Mouse (Mus musculus) megakaryocyte, embryonic 14.5 days (primary cell): ENCODE measurements around the gene Tbc1d10c. TPM values are rescaled to one million over a fixed set of nuclear protein-coding genes. Genes with fewer than 3 reads are reported as not detected.
"Not testable (repeated sequence)": the region's sequence is repeated elsewhere in the genome, so short reads cannot be mapped to it uniquely, and the experiment has no call there.

ENCODE experiments used
- H3K27me3 ChIP-seq: replicated peaks from 2 replicates; pipeline ENCODE3; 2012; ENCODE audit warnings: inconsistent platforms
- H3K36me3 ChIP-seq: replicated peaks from 2 replicates; pipeline ENCODE3; 2012; ENCODE audit warnings: low read length, inconsistent platforms, mixed read lengths
- H3K4me1 ChIP-seq: 2 replicates; pipeline ENCODE4 v1.6.1; 2012; ENCODE audit warnings: inconsistent platforms
- H3K4me3 ChIP-seq: replicated peaks from 2 replicates; pipeline ENCODE3; 2012; ENCODE audit warnings: moderate library complexity, mild to moderate bottlenecking, inconsistent platforms
- H3K9me3 ChIP-seq: 2 replicates; pipeline ENCODE4 v1.6.1; 2012; ENCODE audit warnings: inconsistent platforms
- FLI1 ChIP-seq: IDR thresholded peaks from 2 replicates; pipeline ENCODE4 v1.6.1; 2012; ENCODE audit warnings: low read length, inconsistent platforms, mixed read lengths
- GATA1 ChIP-seq: IDR thresholded peaks from 3 replicates; pipeline ENCODE4 v1.6.1; 2012; ENCODE audit warnings: mixed read lengths, low read length, inconsistent platforms, borderline replicate concordance
- polyA plus RNA-seq: library from polyadenylated mRNA; stranded (reverse); fragments of >175 nt; gene quantifications from 2 replicates; pipeline ENCODE4 v1.2.3, GENCODE M21; 2012; ENCODE audit warnings: low replicate concordance; ENCODE audit not compliant: insufficient read depth

Gene Tbc1d10c
- polyA plus RNA-seq, 1 experiment: 31.5 TPM

- Histone ChIP-seq H3K36me3 (peaks cover 28% of the 10 kb centered on the region), H3K4me3 (no peak overlapping the region), H3K4me1 (peaks cover 79% of the 10 kb centered on the region), H3K9me3 (no peaks in the 10 kb centered on the region; the same call in 1 of the 2 replicates), H3K27me3 (peaks cover 15% of the 10 kb centered on the region)
- TF ChIP-seq GATA1: no peak
- TF ChIP-seq FLI1: no peak
Measured at GRCm38 (mm10) chr19:4146366-4147021, 44.6 kb downstream of the Tbc1d10c start.

DNA sequence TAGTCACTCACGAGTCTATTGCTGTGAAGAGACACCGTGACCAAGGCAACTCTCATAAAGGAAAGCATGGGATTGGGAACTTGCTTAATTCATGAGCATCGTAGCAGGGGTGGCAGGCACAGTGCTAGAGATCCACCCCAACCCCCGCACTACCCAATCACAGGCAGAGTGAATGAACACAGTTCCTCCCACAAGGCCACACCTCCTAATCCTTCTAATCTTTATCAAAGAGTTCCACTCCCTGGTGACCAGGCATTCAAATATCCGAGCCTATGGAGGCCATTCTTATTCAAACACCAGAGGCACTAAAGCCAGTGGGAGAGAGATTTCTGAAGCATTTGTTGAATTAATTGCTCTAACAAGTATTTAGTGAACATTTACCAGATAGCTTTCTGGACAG lies 45.1 kb downstream of the Tbc1d10c start:
- H3K9me3 ChIP-seq: no peaks in the 10 kb centered on the region; the same call in 1 of the 2 replicates
- H3K27me3 ChIP-seq: peaks cover 20% of the 10 kb centered on the region
- TF ChIP-seq GATA1 (no peak), FLI1 (no peak)
- H3K4me3 ChIP-seq: no peak overlapping the region
- H3K36me3 ChIP-seq: peaks cover 22% of the 10 kb centered on the region
- H3K4me1 ChIP-seq: peaks cover 73% of the 10 kb centered on the region

DNA sequence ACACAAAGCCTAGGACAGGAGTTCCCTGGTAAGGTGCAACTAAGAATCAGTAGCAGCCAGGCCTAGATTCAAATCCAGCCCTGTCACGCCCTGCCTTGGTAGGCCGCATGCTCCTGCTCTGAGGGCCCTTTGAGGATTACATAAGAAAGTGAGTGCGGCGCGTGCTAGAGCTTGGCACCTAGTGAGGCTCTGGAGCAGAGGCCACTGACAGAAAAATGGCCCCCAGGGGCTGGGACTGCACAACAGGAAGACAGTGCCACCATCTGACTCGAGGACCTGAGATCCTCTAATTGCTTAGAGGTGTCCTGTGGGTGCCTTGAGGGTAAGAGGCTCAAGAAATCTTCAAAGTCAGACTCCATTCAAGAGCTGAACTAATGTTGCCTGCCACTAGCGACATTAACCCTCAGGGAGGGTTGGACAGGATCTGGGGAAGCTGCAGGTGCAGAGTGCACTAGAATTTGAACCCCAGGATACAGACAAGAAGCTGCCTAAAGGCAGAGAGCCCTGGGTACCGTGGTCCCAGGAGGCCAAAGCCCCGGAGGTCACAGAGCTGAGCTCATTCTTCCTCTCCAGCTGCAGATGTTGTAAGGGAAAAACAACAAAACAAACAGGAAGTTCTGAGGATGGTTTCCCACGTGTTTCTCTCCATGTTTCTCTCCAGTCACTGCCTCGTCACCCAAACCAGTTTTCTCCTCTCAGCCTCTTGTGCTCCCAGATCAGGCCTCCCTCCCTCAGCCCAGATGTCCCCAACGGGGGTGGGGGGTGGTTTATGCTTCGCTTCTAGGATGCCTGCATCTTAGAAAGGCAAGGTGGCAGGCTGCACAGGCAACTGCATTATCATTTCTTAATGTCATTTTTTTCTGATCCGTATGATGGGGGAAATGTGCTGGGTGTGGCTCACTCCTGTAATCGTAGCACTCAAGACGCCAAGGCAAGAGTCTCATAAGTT lies 46.3 kb downstream of the Tbc1d10c start:
- Histone ChIP-seq H3K4me3 (no peak overlapping the region), H3K4me1 (peaks cover 69% of the 10 kb centered on the region), H3K27me3 (peaks cover 30% of the 10 kb centered on the region)

DNA sequence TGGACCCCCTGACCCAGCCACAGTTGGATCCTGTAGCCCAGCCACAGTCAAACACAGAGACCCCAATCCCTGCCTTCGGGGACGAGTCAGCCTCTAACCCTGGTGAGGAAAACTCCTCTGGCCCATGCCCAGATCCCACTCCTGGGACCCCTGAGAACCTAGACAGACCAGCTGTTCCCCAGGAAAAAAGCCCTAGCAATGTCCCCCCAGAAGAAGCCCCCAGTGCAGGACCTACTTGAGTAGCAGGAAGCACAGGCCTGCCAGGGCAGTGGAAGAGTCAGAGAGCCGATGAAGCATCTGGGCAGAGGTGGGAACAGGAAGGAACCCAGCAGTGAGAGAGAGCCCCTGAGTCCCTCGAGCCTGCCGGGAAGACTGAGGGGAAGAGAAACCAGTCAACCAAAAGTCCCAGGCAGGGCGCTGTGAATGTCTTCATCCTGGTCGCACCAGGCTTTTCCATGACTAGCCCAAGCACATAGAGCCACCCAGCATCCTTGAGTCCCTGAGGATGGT lies 47.3 kb downstream of the Tbc1d10c start, which contains the start of gene Cabp4:
Gene Cabp4 (minus strand): TSS at position 275 of the 510 bp plus-strand sequence.
- Histone ChIP-seq H3K9me3 (no peaks in the 10 kb centered on the region; the same call in 1 of the 2 replicates), H3K4me1 (peaks cover 68% of the 10 kb centered on the region), H3K36me3 (peaks cover 2% of the 10 kb centered on the region), H3K4me3 (no peak within 1 kb of the TSS), H3K27me3 (peaks cover 35% of the 10 kb centered on the region)
- TF ChIP-seq FLI1 (no peak), GATA1 (no peak)

More for the DNA sequence above, 46.3 kb downstream of the Tbc1d10c start:
- TF ChIP-seq FLI1: no peak
- no peak for TF ChIP-seq GATA1
- no peaks in the 10 kb centered on the region; the same call in 1 of the 2 replicates for H3K9me3 ChIP-seq
- peaks cover 11% of the 10 kb centered on the region for H3K36me3 ChIP-seq

GRCm38 (mm10) chr19:4142416-4143173 lies 48.5 kb downstream of the Tbc1d10c start:
- Histone ChIP-seq H3K9me3 (no peaks in the 10 kb centered on the region; the same call in 1 of the 2 replicates), H3K27me3 (peaks cover 40% of the 10 kb centered on the region), H3K36me3 (peaks cover 2% of the 10 kb centered on the region), H3K4me1 (peaks cover 69% of the 10 kb centered on the region), H3K4me3 (no peak overlapping the region)
- no peak for TF ChIP-seq GATA1
- TF ChIP-seq FLI1: no peak

DNA sequence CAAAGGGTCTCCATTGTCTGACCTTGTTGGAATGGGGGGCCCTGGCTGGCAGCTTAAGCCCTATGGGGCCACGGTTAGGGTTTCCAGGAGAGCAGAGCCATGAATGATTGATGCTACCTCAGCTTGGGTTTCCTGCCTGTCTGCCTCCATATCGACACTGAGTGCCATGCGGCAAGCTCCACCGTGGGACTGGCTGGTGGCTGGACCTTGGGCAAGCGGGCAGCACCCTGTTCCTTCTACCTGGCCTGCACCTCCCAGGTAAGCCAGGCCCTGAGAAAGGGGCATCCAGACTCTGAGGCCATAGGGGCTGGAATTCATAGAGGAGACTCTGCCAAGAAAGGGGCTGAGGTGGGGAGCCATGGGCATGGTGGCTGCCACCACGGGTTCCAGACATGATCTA lies 50.9 kb downstream of the Tbc1d10c start:
- TF ChIP-seq GATA1 (no peak), FLI1 (no peak)
- H3K4me1 ChIP-seq: peaks cover 65% of the 10 kb centered on the region
- H3K4me3 ChIP-seq: no peak overlapping the region
- H3K36me3 ChIP-seq: no peaks in the 10 kb centered on the region
- peaks cover 42% of the 10 kb centered on the region for H3K27me3 ChIP-seq
- H3K9me3 ChIP-seq: no peaks in the 10 kb centered on the region

DNA sequence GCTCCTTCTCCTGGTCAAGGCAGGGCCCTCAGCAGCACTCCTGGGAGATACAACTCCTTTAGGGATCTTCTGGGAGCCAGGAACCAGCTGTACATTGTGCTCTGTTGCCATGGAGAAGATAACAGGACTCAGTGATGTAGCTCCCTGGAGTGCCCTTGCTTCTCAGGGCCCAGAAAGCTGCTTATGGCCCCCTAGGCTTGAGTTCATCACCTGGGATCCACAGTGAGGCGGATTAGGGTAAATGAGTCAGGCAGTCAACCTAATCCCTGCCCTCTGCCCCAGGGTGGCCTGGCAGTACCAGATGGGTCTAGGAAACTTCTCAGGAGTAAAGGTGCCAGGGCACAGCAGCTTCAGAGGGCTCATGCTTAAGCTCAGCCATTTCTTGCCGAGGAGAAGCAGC lies 51.6 kb downstream of the Tbc1d10c start, which contains the start of gene Gpr152:
Gene Gpr152 (plus strand): TSS at position 342 of the 400 bp plus-strand sequence.
- Histone ChIP-seq H3K27me3 (peaks cover 42% of the 10 kb centered on the region), H3K4me3 (no peak within 1 kb of the TSS), H3K36me3 (no peaks in the 10 kb centered on the region), H3K9me3 (no peaks in the 10 kb centered on the region), H3K4me1 (peaks cover 61% of the 10 kb centered on the region)
- no peak for TF ChIP-seq FLI1
- no peak for TF ChIP-seq GATA1

- TF ChIP-seq FLI1 (no peak), GATA1 (no peak)
- Histone ChIP-seq H3K27me3 (peaks cover 36% of the 10 kb centered on the region), H3K9me3 (no peaks in the 10 kb centered on the region), H3K4me1 (peaks cover 48% of the 10 kb centered on the region), H3K36me3 (peaks cover 6% of the 10 kb centered on the region), H3K4me3 (no peak overlapping the region)
Measured at GRCm38 (mm10) chr19:4137913-4138312, 53.2 kb downstream of the Tbc1d10c start.

DNA sequence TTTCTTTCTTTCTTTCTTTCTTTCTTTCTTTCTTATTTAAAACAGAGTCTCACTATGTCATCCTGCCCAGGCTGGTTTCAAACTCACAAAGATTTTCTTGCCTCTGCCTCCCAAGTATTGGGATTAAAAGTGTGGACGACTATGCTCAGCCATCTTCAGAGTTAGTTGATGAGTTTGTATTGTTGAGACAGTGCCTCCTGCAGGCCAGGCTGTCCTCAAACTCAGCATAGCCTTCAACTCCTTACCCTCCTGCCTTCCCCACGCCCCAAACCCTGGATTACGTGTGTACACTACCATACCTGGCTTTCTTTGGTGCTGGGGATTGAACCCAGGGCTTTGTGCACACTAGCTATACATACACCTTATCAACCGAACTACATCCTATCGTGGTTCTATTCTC lies 54.6 kb downstream of the Tbc1d10c start:
- Histone ChIP-seq H3K27me3 (peaks cover 27% of the 10 kb centered on the region), H3K9me3 (no peaks in the 10 kb centered on the region), H3K36me3 (peaks cover 21% of the 10 kb centered on the region), H3K4me3 (no peak overlapping the region), H3K4me1 (peaks cover 43% of the 10 kb centered on the region)
- TF ChIP-seq FLI1: no peak
- TF ChIP-seq GATA1: no peak

DNA sequence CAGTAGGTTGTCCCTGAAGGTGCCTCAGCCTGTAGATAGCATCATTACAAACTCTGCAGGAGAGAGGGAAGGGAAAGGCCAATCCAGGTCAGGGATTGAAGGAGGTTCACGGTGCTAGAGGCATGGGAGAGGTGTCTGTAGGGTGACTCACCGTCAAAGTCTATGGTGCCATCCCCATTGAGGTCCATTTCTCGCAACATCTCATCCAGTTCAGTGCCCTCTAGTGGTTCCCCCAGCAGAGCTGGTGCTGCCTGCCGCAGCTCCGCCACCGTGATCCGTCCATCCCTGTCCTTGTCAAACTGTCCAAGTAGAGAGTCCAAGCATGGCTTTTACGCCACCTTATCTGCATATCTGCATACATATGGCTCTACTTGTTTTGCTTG lies 55.1 kb downstream of the Tbc1d10c start:
- not testable (repeated sequence) for H3K9me3 ChIP-seq
- H3K4me3 ChIP-seq: peak overlapping the region; percentile 75
- peaks cover 43% of the 10 kb centered on the region for H3K4me1 ChIP-seq
- peaks cover 22% of the 10 kb centered on the region for H3K27me3 ChIP-seq
- H3K36me3 ChIP-seq: peaks cover 26% of the 10 kb centered on the region

DNA sequence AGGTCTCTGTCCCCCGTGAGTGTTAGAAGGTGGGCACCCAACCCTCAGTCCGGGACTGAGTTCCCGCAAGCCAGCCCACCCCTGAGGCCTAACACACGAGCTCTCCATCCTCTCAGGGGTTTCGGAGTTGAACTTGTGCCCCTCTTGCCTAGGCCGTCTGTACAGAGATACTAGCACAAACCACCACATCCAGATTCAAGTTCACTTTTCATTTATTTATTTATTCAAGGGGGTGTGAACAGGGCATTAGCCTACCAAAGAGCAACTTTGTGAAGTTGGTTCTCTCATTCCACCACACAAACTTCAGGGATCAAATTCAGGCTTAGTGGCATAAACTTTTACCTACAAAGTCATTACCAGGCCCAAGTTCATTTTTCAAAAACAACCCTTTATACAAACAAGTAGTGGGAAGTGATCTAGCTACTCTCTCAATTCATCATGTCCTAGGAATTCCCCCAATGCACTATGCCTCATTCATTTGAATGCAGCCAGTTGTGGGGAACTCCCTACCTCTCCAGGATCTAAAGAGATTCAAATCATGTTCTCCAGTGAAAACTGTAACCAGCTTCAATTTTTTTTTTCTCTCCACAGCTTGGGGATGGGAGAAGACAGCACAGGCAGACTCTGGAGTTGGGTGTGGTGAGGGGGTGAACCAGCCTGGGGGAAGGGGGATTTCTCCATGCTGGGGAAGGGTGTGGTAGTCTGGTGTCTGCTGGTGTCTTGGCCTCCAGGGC lies 55.7 kb downstream of the Tbc1d10c start:
- Histone ChIP-seq H3K4me1 (peaks cover 41% of the 10 kb centered on the region), H3K36me3 (peaks cover 32% of the 10 kb centered on the region), H3K27me3 (peaks cover 18% of the 10 kb centered on the region)
- not testable (repeated sequence) for H3K9me3 ChIP-seq, H3K4me3 ChIP-seq
